Mouse (Mus musculus) megakaryocyte, embryonic 14.5 days (primary cell): ENCODE data around the gene Foxred2.

ENCODE experiments used
- FLI1 ChIP-seq: IDR thresholded peaks from 2 replicates; pipeline ENCODE4 v1.6.1; 2012; ENCODE audit warnings: low read length, inconsistent platforms, mixed read lengths
- GATA1 ChIP-seq: IDR thresholded peaks from 3 replicates; pipeline ENCODE4 v1.6.1; 2012; ENCODE audit warnings: mixed read lengths, low read length, inconsistent platforms, borderline replicate concordance

DNA sequence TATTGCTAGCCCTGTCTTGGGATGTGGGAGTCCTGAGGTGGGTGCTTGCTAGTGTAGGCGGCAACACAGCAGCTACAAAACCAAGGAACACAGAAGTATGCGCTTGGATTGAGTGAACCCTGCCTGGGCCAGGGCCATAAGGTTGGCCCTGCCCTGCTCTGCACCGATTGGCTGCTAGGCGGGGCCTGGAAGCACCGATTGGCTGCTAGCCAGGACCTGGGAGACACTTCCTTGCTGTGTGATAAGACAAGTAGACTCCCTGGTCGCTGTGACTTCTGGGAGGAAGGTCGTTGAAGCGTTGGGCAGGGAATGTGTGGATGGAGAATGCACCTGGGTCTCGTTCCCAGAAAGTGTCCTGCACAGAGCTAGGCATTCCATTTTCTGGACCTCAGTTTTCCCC lies 47.4 kb upstream of the Foxred2 start:
- TF ChIP-seq GATA1 (no peak), FLI1 (no peak)
